Mouse (Mus musculus): ENCODE results near the gene Npff. TPM values are rescaled to one million over a fixed set of nuclear protein-coding genes. Genes with fewer than 3 reads are reported as not detected.

Npff gene
- total and polyA plus RNA-seq, 3 experiments, result 1.8 to 5.5 TPM; not detected in 1

- TF ChIP-seq NELFE (IDR thresholded peaks at IDR 0.05; ENCODE audit: low read depth, low read length) (no peak), EP300 (IDR thresholded peaks at IDR 0.05; ENCODE audit: low read depth in 1 of 2, low read length in 2 of 2) (peak; percentile 41 to 70)
These were observed 25.4 kb downstream of the Npff start (continued) for GRCm38 (mm10) chr15:102499370-102499769.

GRCm38 (mm10) chr15:102498322-102498721, 26.4 kb downstream of the Npff start:
- H3K4me1 ChIP-seq (ENCODE audit: control insufficient read depth in 1 of 2, insufficient read depth in 2 of 2, low read length in 2 of 2), result peaks cover 7 to 23% of the 10 kb centered on the region in 2 experiments; a peak in 3 of 4 replicates
- H3K9me3 ChIP-seq (replicated peaks; ENCODE audit: insufficient read depth, low read length), result no peaks in the 10 kb centered on the region
- H3K27ac ChIP-seq (ENCODE audit: control insufficient read depth, low read depth, low read length), result no peak overlapping the region
- H3K9ac ChIP-seq (ENCODE audit: control insufficient read depth, low read depth, low read length, poor library complexity, severe bottlenecking), result no peak overlapping the region
- H3K79me2 ChIP-seq (ENCODE audit: control insufficient read depth, insufficient read depth, low read length, poor library complexity), result peaks cover 10% of the 10 kb centered on the region; the same call in 1 of the 2 replicates
- no peaks in the 10 kb centered on the region for H3K27me3 ChIP-seq (ENCODE audit: control insufficient read depth in 1 of 2, insufficient read depth in 2 of 2, low read length in 2 of 2)
- H3K36me3 ChIP-seq (ENCODE audit: control insufficient read depth in 1 of 2, insufficient read depth in 2 of 2, low read length in 2 of 2), result peaks cover 45 to 70% of the 10 kb centered on the region in 2 experiments
- no peak for DNase-seq (ENCODE audit: low read depth, low spot score)
- H3K4me3 ChIP-seq (ENCODE audit: control insufficient read depth in 1 of 2, insufficient read depth in 1 of 2, low read depth in 2 of 2, low read length in 2 of 2), result no peak overlapping the region
- TF ChIP-seq RCOR1 (IDR thresholded peaks at IDR 0.05; ENCODE audit: low read depth, low read length) (no peak), ZMIZ1 (IDR thresholded peaks at IDR 0.05; ENCODE audit: low read depth, low read length) (no peak), NELFE (IDR thresholded peaks at IDR 0.05; ENCODE audit: low read depth, low read length) (no peak), ETS1 (IDR thresholded peaks at IDR 0.05; ENCODE audit: low read depth, low read length) (no peak), MEF2A (IDR thresholded peaks at IDR 0.05; ENCODE audit: extremely low read depth, insufficient replicate concordance, low read depth, low read length, poor library complexity, severe bottlenecking) (no peak), MAFK (IDR thresholded peaks at IDR 0.05; ENCODE audit: borderline replicate concordance, low read depth, low read length) (no peak), POLR2AphosphoS2 (IDR thresholded peaks at IDR 0.05; ENCODE audit: low read length) (no peak), EP300 (IDR thresholded peaks at IDR 0.05; ENCODE audit: low read depth in 1 of 2, low read length in 2 of 2) (no peak), MXI1 (IDR thresholded peaks at IDR 0.05; ENCODE audit: low read depth, low read length) (no peak), POLR2AphosphoS5 (IDR thresholded peaks at IDR 0.05; ENCODE audit: borderline replicate concordance, low read depth, low read length) (no peak), ZNF384 (IDR thresholded peaks at IDR 0.05; ENCODE audit: low read depth, low read length) (no peak), KAT2A (conservative IDR thresholded peaks at IDR 0.05; ENCODE audit: low read depth, low read length) (no peak)

- Histone ChIP-seq H3K27ac (ENCODE audit: control insufficient read depth, low read depth, low read length) (no peak overlapping the region), H3K9me3 (replicated peaks; ENCODE audit: insufficient read depth, low read length) (no peaks in the 10 kb centered on the region), H3K9ac (ENCODE audit: control insufficient read depth, low read depth, low read length, poor library complexity, severe bottlenecking) (no peak overlapping the region), H3K4me1 (ENCODE audit: control insufficient read depth in 1 of 2, insufficient read depth in 2 of 2, low read length in 2 of 2) (no peaks in the 10 kb centered on the region), H3K79me2 (ENCODE audit: control insufficient read depth, insufficient read depth, low read length, poor library complexity) (peaks cover 18% of the 10 kb centered on the region), H3K4me3 (ENCODE audit: control insufficient read depth in 1 of 2, insufficient read depth in 1 of 2, low read depth in 2 of 2, low read length in 2 of 2) (no peak overlapping the region), H3K27me3 (ENCODE audit: control insufficient read depth in 1 of 2, insufficient read depth in 2 of 2, low read length in 2 of 2) (no peaks in the 10 kb centered on the region), H3K36me3 (ENCODE audit: control insufficient read depth in 1 of 2, insufficient read depth in 2 of 2, low read length in 2 of 2) (peaks cover 25 to 88% of the 10 kb centered on the region in 2 experiments)
- DNase-seq (ENCODE audit: low read depth, low spot score), result no peak
- TF ChIP-seq SMC3 (IDR thresholded peaks at IDR 0.05; ENCODE audit: low read depth, low read length), result no peak
- no peak for TF ChIP-seq POLR2A (IDR thresholded peaks at IDR 0.05; ENCODE audit: control insufficient read depth in 1 of 2, insufficient read depth in 1 of 2, low read depth in 1 of 2, low read length in 2 of 2, poor library complexity in 1 of 2)
- TF ChIP-seq NELFE (IDR thresholded peaks at IDR 0.05; ENCODE audit: low read depth, low read length), result no peak
- no peak for TF ChIP-seq ZKSCAN1 (IDR thresholded peaks at IDR 0.05; ENCODE audit: low read depth, low read length)
- no peak for TF ChIP-seq MAFK (IDR thresholded peaks at IDR 0.05; ENCODE audit: borderline replicate concordance, low read depth, low read length)
- no peak for TF ChIP-seq ELF1 (IDR thresholded peaks at IDR 0.05; ENCODE audit: low read depth, low read length)
- no peak for TF ChIP-seq MAX (IDR thresholded peaks at IDR 0.05; ENCODE audit: low read length)
- TF ChIP-seq POLR2AphosphoS2 (IDR thresholded peaks at IDR 0.05; ENCODE audit: low read length), result no peak
- no peak for TF ChIP-seq RAD21 (IDR thresholded peaks at IDR 0.05; ENCODE audit: low read depth, low read length)
- no peak for TF ChIP-seq JUND (IDR thresholded peaks at IDR 0.05; ENCODE audit: low read depth, low read length)
These were observed 37.1 kb downstream of the Npff start for GRCm38 (mm10) chr15:102487664-102488063.

Measured in MEL (cell line).